Mouse (Mus musculus): ENCODE results near the gene Slc47a2. TPM values are rescaled to one million over a fixed set of nuclear protein-coding genes. Genes with fewer than 3 reads are reported as not detected.

Slc47a2 gene
- polyA plus RNA-seq (2015; fragmentation: Nextera tagmentation; extraction: Ambion mirVana) = 0.07 and 0.24 TPM in 2 replicates

DNA sequence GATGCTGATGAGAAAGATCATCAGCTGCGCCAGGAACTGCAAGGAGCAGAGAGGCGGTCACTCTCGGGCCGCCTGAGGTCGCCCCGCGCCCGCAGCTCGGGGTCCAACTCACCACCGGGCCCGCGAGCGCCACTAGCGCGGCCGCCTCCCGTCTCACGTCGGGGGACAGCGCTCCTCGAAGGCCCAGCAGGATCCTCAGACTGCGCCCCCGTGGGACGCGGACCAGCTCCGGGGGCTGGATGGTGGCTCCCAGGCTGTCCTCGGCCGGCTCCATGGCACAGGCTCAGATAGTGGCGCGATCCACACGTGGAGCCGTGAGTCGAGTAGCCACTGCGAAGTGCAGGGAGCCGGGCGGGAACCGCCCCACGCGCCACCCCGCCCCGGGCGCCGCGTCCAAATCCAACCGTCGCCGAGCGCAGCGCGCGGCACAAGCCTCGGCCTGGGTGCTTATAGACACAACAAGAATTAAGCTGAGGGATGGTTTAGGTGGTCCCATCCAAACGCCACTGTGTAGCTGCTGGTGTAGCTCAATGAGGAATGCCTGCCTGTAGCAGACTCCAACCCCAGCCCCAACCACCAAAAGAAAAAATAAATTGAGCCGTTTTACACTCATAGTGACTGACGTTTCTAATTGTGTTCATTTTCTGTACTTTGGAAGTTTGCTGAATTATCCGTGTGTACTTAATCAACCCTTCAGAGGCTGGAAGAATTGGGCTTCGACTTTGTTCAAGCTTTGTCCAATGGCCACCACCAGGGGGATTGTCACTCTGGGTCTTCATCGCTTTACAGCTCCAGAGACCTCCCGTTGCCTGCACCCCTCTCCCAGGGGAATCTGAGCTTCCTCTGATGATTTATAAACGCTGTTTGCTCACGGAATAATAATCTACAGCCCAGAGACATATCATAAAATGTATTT is at the start of gene Slc47a2:
Slc47a2 (minus strand) TSS at position 356 of the 916 bp plus-strand sequence.
- H3K9me3 ChIP-seq (replicated peaks; ENCODE audit: control insufficient read depth, low read length) = no peaks in the 10 kb centered on the region
- peak; percentile 60 for ATAC-seq (replicated peaks; ENCODE audit: extremely low read depth, insufficient read depth, low FRiP score)
- WGBS = 3% methylated on average over 60 of the region's 61 CpGs
- H3K4me3 ChIP-seq (ENCODE audit: low read length) = peak within 1 kb of the TSS; percentile 54
- no peak within 1 kb of the TSS for H3K27ac ChIP-seq (ENCODE audit: low read length)
- peaks cover 15% of the 10 kb centered on the region for H3K27me3 ChIP-seq (ENCODE audit: control insufficient read depth, insufficient read depth, low read length)
- peak within 1 kb of the TSS; percentile 86 for H3K4me2 ChIP-seq (ENCODE audit: low read depth, low read length)
- peaks cover 10% of the 10 kb centered on the region; the same call in 1 of the 2 replicates for H3K4me1 ChIP-seq (ENCODE audit: control insufficient read depth, insufficient read depth, low read length)
- H3K9ac ChIP-seq (ENCODE audit: low read length) = peak within 1 kb of the TSS; percentile 62
- no peaks in the 10 kb centered on the region; the same call in 1 of the 2 replicates for H3K36me3 ChIP-seq (ENCODE audit: control insufficient read depth, insufficient read depth)

DNA sequence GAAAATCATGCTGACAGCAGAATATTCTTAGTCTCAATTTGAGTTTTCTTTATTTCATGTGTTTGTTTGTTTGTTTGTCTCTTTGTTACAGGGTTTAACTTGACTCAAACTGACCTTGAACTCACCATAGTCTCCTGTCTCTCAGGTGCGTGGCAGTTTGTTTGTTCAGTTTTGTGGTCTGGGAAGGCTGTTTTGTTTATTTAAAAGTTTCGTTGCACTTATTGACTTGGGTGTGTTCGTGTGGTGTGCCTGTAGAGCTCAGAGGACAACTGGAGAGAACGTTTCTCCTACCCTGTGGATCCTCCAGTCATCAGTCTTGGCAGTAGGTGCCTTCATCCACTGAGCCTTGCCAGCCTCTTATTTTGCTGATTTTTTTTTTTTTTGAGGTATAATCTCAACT is 46.3 kb upstream of the Slc47a2 start:
- no peaks in the 10 kb centered on the region for H3K36me3 ChIP-seq (ENCODE audit: control insufficient read depth, insufficient read depth)
- no peak overlapping the region for H3K27ac ChIP-seq (ENCODE audit: low read length)
- no peaks in the 10 kb centered on the region for H3K4me1 ChIP-seq (ENCODE audit: control insufficient read depth, insufficient read depth, low read length)
- H3K9ac ChIP-seq (ENCODE audit: low read length) = no peak overlapping the region
- no peaks in the 10 kb centered on the region for H3K9me3 ChIP-seq (replicated peaks; ENCODE audit: control insufficient read depth, low read length)
- H3K4me3 ChIP-seq (ENCODE audit: low read length) = no peak overlapping the region
- no peak for ATAC-seq (replicated peaks; ENCODE audit: extremely low read depth, insufficient read depth, low FRiP score)
- WGBS = 69% methylated on average over 4 of the region's 4 CpGs
- no peak overlapping the region for H3K4me2 ChIP-seq (ENCODE audit: low read depth, low read length)
- H3K27me3 ChIP-seq (ENCODE audit: control insufficient read depth, insufficient read depth, low read length) = no peaks in the 10 kb centered on the region

DNA sequence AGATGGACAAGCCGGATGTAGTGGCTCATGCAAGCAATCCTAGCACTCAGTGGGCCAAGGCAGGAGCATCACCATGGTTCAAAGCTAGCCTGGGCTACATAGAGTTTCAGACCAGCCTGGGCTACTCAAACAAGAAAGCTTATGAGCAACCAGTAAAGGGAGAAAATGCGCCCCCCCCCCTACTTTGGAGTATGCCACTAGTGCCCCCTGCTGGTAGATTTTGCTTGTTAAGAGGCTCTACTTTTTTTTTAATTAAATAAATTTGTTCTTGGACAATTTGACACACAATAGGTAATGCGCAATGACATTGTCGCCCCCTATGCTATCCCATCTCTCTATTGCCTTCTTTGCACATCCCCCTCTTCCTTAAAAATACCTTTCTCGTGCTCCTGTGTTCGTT is 45.4 kb upstream of the Slc47a2 start:
- H3K27me3 ChIP-seq (ENCODE audit: control insufficient read depth, insufficient read depth, low read length) = no peaks in the 10 kb centered on the region
- no peak overlapping the region for H3K4me2 ChIP-seq (ENCODE audit: low read depth, low read length)
- H3K27ac ChIP-seq (ENCODE audit: low read length) = no peak overlapping the region
- H3K9ac ChIP-seq (ENCODE audit: low read length) = no peak overlapping the region
- ATAC-seq (replicated peaks; ENCODE audit: extremely low read depth, insufficient read depth, low FRiP score) = no peak
- no peaks in the 10 kb centered on the region for H3K9me3 ChIP-seq (replicated peaks; ENCODE audit: control insufficient read depth, low read length)
- H3K36me3 ChIP-seq (ENCODE audit: control insufficient read depth, insufficient read depth) = no peaks in the 10 kb centered on the region
- 66% methylated on average over 6 of the region's 6 CpGs for WGBS
- no peak overlapping the region for H3K4me3 ChIP-seq (ENCODE audit: low read length)
- H3K4me1 ChIP-seq (ENCODE audit: control insufficient read depth, insufficient read depth, low read length) = no peaks in the 10 kb centered on the region

DNA sequence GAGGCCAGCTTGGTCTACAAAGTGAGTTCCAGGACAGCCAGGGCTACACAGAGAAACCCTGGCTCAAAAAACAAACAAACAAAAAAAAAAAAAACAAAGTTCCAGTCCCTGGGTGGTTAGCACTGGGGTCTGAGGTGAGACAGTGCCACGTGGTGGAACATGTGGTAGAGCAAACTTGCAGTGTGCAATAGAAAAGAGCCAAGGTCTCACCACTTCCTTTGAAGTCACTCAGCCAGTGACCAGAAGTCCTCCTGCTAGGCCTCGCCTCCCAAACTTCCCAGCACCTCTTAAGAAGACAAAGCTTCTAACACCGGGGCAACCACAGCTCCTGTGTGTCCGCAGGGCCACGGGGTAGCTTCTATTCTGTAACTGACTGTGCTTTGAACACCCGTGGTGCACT is 44.6 kb upstream of the Slc47a2 start:
- 71% methylated on average over 6 of the region's 6 CpGs for WGBS
- Histone ChIP-seq H3K9me3 (replicated peaks; ENCODE audit: control insufficient read depth, low read length) (no peaks in the 10 kb centered on the region), H3K9ac (ENCODE audit: low read length) (no peak overlapping the region), H3K4me3 (ENCODE audit: low read length) (no peak overlapping the region), H3K27ac (ENCODE audit: low read length) (no peak overlapping the region), H3K4me2 (ENCODE audit: low read depth, low read length) (no peak overlapping the region), H3K36me3 (ENCODE audit: control insufficient read depth, insufficient read depth) (no peaks in the 10 kb centered on the region), H3K27me3 (ENCODE audit: control insufficient read depth, insufficient read depth, low read length) (no peaks in the 10 kb centered on the region), H3K4me1 (ENCODE audit: control insufficient read depth, insufficient read depth, low read length) (no peaks in the 10 kb centered on the region)
- no peak for ATAC-seq (replicated peaks; ENCODE audit: extremely low read depth, insufficient read depth, low FRiP score)

DNA sequence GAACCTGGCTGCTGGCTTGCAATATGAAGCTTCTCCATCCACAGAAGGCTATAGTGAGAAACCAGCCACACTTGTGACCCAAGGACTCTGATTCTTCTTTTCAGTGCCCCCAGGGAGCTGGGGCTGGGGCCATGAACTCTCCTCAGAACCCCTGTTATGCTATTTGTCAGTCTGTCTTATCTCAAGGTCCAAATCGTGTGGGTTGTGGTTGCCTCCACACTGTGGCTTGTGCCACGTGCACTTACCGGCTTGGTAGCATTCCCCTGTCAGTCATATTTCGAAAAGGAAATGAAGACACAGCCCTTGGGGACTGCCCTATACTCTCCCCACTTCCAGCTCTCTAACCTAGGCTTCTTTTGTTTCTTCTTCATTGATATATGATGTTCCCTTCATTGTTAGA is 43.1 kb upstream of the Slc47a2 start:
- Histone ChIP-seq H3K9me3 (replicated peaks; ENCODE audit: control insufficient read depth, low read length) (no peaks in the 10 kb centered on the region), H3K4me2 (ENCODE audit: low read depth, low read length) (no peak overlapping the region), H3K4me1 (ENCODE audit: control insufficient read depth, insufficient read depth, low read length) (no peaks in the 10 kb centered on the region), H3K27ac (ENCODE audit: low read length) (no peak overlapping the region), H3K36me3 (ENCODE audit: control insufficient read depth, insufficient read depth) (no peaks in the 10 kb centered on the region), H3K27me3 (ENCODE audit: control insufficient read depth, insufficient read depth, low read length) (no peaks in the 10 kb centered on the region), H3K4me3 (ENCODE audit: low read length) (no peak overlapping the region), H3K9ac (ENCODE audit: low read length) (no peak overlapping the region)
- ATAC-seq (replicated peaks; ENCODE audit: extremely low read depth, insufficient read depth, low FRiP score) = no peak
- 53% methylated on average over 4 of the region's 4 CpGs for WGBS

DNA sequence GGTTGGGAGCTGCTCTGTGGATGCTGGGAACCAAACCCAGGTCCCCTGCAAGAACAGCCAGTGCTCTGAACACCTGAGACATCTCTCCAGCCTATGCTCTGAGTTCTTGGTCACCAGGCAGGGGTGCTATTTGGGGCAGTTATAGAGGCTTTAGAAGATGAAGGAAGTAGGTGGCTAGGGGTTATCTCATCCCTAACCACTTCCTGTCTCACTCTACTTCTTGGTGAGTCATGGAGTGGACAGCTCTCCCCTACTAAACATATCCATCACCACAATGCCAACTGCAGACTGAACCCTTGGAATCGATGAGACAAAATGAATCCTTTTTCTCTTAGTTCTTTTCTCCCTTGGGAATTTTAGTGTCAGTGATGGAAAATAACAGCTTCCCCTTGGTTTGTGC is 38.6 kb upstream of the Slc47a2 start:
- Histone ChIP-seq H3K4me1 (ENCODE audit: control insufficient read depth, insufficient read depth, low read length) (peaks cover 11% of the 10 kb centered on the region), H3K27me3 (ENCODE audit: control insufficient read depth, insufficient read depth, low read length) (peaks cover 17% of the 10 kb centered on the region), H3K9me3 (replicated peaks; ENCODE audit: control insufficient read depth, low read length) (no peaks in the 10 kb centered on the region), H3K36me3 (ENCODE audit: control insufficient read depth, insufficient read depth) (no peaks in the 10 kb centered on the region), H3K4me2 (ENCODE audit: low read depth, low read length) (no peak overlapping the region), H3K27ac (ENCODE audit: low read length) (no peak overlapping the region), H3K9ac (ENCODE audit: low read length) (no peak overlapping the region), H3K4me3 (ENCODE audit: low read length) (no peak overlapping the region)
- ATAC-seq (replicated peaks; ENCODE audit: extremely low read depth, insufficient read depth, low FRiP score) = no peak
- 81% methylated on average over 1 of the region's 1 CpGs for WGBS

DNA sequence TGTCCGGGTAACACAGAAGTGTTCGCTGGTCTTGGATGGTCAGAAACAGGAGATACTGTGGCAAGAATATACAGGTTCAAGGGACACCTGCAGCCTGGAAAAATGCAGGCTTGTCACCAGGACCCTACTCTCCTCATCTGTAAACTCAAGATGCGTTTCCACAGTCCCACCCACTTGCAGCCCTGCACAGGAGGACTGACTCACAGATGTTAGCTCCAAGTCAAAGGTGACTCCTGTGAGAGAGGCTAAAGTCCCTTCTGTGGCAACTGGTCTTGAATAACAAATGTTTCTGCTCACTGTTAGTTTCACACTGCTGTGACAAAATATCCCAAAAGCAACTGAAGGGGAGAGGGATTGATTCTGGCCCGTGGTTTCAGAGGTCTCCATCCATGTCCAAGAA is 36.0 kb upstream of the Slc47a2 start:
- Histone ChIP-seq H3K36me3 (ENCODE audit: control insufficient read depth, insufficient read depth) (no peaks in the 10 kb centered on the region), H3K4me2 (ENCODE audit: low read depth, low read length) (no peak overlapping the region), H3K9ac (ENCODE audit: low read length) (no peak overlapping the region), H3K4me1 (ENCODE audit: control insufficient read depth, insufficient read depth, low read length) (peaks cover 11% of the 10 kb centered on the region), H3K9me3 (replicated peaks; ENCODE audit: control insufficient read depth, low read length) (no peaks in the 10 kb centered on the region), H3K27me3 (ENCODE audit: control insufficient read depth, insufficient read depth, low read length) (peaks cover 17% of the 10 kb centered on the region), H3K27ac (ENCODE audit: low read length) (no peak overlapping the region), H3K4me3 (ENCODE audit: low read length) (no peak overlapping the region)
- WGBS = 79% methylated on average over 4 of the region's 4 CpGs
- ATAC-seq (replicated peaks; ENCODE audit: extremely low read depth, insufficient read depth, low FRiP score) = no peak

DNA sequence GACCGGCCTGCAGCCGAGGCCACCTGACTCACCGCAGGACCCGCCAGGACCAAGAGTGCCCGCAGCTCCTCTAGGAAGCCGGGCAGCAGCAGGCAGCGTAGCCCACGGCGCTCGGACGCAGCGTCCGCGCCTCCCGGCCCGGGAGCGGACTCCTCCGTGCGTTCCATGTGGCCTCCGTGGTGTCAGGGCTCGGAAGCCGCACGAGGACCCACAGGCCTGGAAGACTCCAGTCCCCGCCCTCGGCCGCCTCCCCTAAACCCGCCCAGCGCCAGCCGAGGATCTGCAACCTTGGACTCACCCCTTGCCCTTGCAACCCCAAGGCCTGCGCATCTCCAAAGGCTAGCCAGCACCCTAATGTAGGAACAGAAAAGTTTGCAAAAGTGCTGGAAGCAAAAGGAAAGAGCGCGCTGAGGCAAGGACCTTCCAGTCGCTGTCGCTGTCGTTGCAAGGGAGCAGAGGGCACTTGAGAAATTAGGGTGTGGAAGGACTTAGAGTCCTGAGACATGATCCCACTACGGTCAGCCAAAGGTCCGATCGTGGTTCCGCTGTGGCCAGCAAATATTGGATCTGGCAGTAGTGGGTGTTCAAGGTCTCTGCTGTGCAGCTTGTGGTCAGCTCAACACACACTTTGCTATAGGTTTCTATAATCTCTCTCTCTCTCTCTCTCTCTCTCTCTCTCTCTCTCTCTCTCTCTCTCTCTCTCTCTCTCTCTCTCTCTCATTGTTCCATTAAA is 35.4 kb upstream of the Slc47a2 start, which contains the start of gene Slc47a1:
Slc47a1 (minus strand) TSS at position 465 of the 733 bp plus-strand sequence.
- Histone ChIP-seq H3K4me1 (ENCODE audit: control insufficient read depth, insufficient read depth, low read length) (peaks cover 11% of the 10 kb centered on the region), H3K9me3 (replicated peaks; ENCODE audit: control insufficient read depth, low read length) (no peaks in the 10 kb centered on the region), H3K36me3 (ENCODE audit: control insufficient read depth, insufficient read depth) (no peaks in the 10 kb centered on the region), H3K9ac (ENCODE audit: low read length) (peak within 1 kb of the TSS; percentile 76), H3K27ac (ENCODE audit: low read length) (no peak within 1 kb of the TSS; the same call in 1 of the 2 replicates), H3K4me2 (ENCODE audit: low read depth, low read length) (peak within 1 kb of the TSS; percentile 79), H3K27me3 (ENCODE audit: control insufficient read depth, insufficient read depth, low read length) (peaks cover 17% of the 10 kb centered on the region), H3K4me3 (ENCODE audit: low read length) (peak within 1 kb of the TSS; percentile 50)
- peak; percentile 74 for ATAC-seq (replicated peaks; ENCODE audit: extremely low read depth, insufficient read depth, low FRiP score)
- WGBS = 13% methylated on average over 39 of the region's 39 CpGs

DNA sequence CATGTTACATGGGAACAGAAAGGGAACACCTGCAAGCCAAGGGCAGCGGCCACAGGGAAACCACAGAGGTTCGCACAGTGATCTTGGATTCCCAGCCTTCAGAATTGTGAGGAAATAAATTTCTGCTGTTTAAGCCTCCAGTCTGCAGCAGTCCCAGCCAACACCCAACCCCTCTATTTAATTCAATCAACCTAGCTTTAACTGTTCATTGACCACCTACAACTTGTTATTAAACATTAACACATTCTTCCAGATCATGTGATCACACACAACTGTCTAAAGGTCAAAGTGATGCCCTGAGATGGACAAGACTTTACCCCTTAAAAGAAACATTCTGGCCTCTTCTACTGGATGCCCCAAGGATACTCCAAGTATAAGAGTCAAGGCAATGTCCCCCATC is 26.0 kb upstream of the Slc47a2 start:
- Histone ChIP-seq H3K27me3 (ENCODE audit: control insufficient read depth, insufficient read depth, low read length) (peaks cover 5% of the 10 kb centered on the region; the same call in 1 of the 2 replicates), H3K4me2 (ENCODE audit: low read depth, low read length) (no peak overlapping the region), H3K9ac (ENCODE audit: low read length) (no peak overlapping the region), H3K36me3 (ENCODE audit: control insufficient read depth, insufficient read depth) (no peaks in the 10 kb centered on the region), H3K9me3 (replicated peaks; ENCODE audit: control insufficient read depth, low read length) (no peaks in the 10 kb centered on the region), H3K27ac (ENCODE audit: low read length) (no peak overlapping the region), H3K4me1 (ENCODE audit: control insufficient read depth, insufficient read depth, low read length) (peaks cover 28% of the 10 kb centered on the region), H3K4me3 (ENCODE audit: low read length) (no peak overlapping the region)
- 91% methylated on average over 2 of the region's 2 CpGs for WGBS
- no peak for ATAC-seq (replicated peaks; ENCODE audit: extremely low read depth, insufficient read depth, low FRiP score)

Measured in heart, embryonic 16.5 days (tissue).